Mouse (Mus musculus): Measurements from ENCODE around the gene Tesc.

Gene Tesc

DNA sequence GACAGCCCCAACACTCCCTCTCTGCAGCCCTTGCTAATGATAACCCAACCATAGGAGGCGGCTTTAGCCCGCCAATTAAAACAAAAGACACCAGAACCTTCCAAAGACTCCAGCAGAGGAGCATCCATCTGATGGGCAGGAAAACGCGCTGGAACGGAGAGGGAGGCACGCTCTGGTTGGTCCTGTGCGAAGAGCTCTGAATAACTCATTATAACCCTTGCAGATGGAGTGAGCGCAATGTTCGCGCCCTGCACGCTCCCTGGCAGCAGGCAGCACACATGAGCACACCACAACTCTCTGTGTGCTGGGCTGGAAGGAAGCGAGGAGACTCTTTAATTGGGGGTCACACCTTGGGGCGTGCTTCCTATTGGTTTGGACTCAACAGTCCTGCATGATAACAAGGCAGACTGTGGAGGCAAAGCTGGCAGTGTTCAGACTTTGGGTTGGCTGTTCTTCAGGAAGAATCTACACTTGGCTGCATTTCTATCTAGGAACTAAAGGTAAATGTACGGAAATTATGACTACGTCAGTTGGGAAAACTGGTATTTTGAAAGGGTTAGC is 45.8 kb downstream of the Tesc start:
- DNase-seq (ENCODE audit: low read depth, low spot score), result no peak

DNA sequence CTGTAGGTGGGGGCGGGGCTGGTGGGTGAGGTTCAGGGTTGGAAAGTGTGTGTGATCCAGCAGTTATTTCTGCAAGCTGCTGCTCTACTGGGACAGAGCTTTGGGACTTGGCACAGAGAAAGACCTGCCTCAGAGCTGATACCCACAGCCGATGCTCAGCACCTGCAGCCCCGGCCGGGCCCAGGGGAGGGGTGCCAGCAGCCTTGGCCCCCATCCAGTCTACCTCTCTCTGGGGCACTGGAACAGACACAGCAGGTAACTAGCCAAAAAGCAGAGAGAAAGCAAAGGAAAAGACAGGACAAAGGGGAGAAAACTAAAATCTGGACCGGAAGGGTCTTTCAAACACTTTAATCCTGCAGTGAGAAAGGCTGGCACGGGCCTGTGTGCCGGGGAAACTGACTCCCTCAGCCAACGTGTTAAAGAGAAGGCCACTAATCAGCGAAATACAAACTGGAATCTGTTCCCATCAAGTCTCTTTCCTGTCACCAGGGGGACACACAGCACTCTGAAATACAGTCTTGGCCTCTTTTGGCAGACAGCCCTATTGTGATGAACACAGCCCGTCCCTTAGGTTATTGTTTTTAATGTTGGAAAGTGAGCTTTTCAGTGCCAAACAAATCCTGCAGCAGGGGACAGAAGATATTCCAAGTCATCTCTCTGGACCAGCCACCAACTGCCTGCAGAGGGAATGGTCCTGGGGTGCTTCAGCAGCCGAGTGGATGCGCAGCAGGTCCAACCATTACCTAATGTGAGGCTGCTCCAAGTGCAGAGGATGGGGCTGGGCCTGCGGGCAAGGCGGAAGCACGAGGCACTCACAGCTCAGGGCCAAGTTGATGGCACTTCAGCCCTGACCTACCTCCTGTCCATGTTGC is 49.4 kb downstream of the Tesc start:
- DNase-seq (ENCODE audit: low read depth, low spot score), result no peak

DNA sequence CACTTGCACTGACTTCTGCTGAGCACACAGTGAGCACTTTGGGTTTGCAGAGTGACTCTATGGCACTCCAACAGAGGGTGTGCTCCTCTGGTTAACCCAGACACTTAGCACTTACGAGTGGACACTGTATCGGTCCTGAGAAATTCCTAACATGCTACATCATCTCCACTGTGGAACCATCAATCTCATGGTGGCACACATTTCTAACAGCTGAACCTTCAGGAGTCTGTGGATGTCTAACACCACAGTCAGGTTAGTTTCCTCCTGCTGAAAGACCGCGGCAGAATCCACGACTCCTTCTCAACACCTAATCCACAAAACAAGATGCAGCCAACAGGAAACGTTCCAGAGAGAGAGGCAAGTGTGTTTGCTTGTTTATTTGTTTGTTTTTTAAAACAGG is 51.0 kb downstream of the Tesc start:
- DNase-seq (ENCODE audit: low read depth, low spot score), result no peak

DNA sequence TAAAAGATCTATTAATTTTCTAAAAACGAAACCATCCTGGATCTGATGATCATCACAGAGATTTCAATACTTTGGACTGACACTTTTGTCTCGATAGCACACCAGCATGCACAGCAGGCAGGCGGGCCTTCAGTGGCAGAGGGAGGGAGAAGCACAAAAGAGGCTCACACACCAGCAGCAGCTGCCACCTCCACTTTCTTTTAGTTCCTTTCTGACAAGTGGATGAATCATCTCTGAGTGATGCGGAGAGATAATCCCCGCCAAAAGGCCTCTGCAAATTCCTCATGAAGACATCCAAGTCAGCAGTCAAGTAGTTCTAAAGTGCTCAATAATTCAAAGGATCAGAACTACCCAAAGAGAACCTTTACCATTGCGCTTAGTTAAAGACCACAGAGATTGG is 51.8 kb downstream of the Tesc start:
- DNase-seq (ENCODE audit: low read depth, low spot score), result no peak

DNA sequence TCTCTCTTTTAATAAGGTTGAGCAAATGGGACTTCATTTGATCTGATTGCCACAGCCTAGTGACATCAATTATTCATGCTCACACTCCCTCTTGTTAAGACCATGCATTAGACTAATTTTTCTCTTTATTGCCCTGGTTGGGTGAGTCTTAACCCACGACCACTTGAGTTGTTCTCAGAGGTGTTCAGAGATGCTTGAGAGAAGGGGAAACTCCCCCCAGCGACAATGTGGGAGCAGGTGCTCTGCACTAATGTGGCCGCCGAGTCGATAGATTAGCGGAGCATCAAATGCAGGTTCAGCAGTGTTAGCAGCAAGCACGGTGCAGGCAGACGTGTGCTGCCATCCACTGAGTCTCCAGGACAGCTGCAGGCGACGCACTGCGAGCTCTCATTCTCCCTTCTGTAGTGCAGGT is 52.3 kb downstream of the Tesc start:
- no peak for DNase-seq (ENCODE audit: low read depth, low spot score)

DNA sequence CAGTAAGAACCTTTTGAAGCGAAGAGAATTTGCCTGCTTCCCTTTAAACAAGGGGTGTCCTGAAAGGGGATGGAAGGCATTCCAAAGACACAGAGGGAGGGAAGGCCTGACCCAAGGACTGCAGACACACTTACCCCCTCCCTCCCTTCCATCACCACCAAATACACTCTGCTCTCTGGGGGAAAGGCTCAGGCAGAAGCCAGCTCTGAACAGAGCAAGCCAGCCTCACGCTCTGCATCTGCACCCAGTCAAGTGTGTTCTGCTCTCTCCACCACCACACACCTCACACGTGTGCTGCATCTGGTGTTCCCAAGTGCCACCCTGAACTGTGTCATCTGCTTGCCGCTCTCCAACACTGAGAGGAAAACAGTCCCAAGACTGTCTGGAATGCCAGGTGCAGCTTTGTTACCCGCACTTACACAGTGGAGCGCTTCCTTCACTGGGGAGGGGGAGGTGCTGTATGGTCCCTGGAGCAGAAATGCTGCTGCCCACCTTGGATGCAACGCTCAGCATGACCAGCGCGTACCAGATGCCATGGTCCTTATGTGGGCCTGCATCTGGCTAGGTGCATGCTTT is 53.9 kb downstream of the Tesc start:
- no peak for DNase-seq (ENCODE audit: low read depth, low spot score)

DNA sequence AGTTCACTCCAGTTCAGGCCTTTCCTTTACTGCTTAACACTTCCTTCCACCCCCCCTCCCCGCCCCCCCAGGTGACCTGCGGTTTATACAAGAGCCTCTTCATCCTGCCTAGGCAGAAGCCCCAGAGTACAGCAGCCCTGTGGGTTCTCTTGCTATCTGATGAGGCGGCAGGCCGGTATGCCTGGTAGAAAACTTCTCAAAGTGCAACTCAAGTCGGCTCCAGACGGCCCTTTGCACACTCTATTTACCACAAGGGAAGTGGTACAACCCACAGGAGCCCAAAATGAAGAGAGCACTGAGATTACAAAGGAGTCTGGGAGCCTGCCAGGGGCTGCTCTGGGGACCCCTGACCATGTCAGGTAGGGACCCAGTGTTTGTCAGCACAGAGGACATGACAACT is 54.5 kb downstream of the Tesc start:
- no peak for DNase-seq (ENCODE audit: low read depth, low spot score)

DNA sequence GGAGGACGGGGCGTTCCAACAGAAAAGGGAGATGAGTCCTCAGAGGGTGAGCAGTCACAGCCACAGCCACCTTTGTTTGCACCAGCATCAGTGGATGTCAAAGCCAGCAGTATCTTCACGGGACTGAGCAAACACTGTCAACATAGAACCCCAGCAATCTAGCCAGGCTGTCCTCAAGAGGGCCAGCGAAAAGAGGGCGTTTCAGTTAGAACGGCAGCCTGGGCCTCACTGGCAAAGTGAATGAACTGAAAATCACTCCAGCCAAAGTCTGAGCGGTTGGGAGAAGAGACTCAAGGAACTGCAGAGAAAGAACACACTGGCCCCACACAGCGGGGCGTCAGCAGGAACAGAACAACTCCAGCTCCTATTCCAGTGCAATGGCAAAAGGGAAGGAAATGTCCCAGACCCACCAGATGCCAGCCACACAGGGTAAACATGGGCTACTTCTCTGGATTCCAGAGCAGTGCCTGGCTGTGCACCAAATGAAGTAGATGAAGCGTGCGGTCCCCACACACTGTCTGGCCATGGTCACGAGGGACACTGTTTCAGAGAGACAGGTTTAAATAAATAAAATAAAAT is 55.6 kb downstream of the Tesc start:
- no peak for DNase-seq (ENCODE audit: low read depth, low spot score)

DNA sequence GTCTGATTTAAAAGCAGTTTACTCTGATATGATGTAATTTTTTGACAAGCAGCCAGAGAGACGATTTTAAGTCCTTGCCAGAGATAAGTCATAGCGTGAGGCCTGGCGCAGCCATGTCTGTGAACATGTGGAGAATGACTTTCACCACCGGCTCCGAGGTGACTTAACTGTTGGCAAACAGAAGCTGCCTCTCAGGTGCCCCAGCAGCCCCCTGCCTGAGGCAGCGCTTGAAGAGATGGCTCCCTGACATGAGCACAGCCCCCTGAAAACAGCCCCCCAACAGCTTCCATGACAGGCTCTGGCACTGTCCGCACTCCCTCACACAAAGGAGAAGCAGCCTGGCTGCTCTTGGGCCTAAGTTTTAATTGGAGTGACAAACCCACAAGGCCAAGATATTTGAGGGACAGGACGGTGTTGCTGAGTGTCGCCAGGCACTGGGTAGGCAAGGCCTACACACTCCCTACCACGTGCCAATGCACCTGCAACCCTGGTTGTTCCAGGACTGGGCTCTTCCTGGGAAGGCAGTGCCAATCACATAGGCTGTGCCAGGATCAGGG is 56.7 kb downstream of the Tesc start:
- DNase-seq (ENCODE audit: low read depth, low spot score), result no peak

DNA sequence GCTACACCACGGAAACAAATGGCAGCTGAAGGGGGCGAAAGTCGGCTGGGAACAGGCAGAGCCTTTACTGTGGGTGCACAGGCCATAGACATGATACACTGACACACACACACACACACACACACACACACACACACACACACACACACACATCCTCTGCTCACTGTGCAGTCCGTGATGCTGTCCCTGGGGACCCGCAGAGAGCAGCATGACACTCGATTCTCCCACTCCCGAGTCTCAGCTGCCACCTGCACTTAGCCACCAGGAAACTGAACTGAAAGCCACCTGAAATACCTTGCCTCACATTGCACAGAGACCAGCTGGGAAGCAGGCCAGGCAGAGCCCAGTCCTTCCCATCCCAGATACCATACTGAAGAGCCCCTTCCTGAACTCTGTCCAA is 57.8 kb downstream of the Tesc start:
- no peak for DNase-seq (ENCODE audit: low read depth, low spot score)

DNA sequence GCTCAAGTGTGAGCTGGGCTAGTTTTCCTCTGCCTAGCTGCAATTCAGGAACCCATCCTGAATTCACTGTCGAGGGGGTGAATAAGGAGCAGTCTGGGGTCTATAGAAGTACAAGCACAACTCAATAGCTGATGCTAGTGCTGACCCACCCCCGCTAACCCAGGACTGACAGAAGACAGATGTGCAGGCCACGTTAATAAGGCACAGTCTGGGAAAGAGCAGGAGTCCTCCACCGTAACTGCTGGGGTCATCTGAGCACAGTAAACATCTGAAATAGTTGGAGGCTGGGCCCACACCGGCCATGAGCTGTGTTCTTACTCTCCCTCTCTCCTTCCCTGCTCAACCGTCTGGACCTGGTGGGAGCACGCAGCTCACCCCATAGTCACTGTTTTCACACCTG is 59.4 kb downstream of the Tesc start:
- DNase-seq (ENCODE audit: low read depth, low spot score), result no peak

DNA sequence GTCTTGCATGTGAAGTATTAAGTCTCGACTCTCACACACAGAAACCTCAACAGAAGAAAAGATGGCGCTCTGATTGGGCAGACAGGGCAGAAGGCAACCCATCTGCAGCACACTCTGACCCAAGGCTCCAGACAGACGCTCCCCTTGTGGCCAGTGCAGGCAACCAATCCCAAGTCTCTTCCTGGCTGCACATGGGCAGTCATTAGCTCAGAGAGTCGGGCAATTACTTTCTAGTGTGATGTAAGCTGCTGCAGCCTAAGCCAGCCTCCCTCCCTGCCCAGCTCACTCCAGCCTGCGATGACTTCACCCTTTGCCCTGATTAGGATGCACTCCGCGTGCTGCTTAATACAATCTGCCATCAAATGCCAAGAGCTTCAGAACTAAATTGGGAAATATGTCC is 61.6 kb downstream of the Tesc start:
- DNase-seq (ENCODE audit: low read depth, low spot score), result no peak

DNA sequence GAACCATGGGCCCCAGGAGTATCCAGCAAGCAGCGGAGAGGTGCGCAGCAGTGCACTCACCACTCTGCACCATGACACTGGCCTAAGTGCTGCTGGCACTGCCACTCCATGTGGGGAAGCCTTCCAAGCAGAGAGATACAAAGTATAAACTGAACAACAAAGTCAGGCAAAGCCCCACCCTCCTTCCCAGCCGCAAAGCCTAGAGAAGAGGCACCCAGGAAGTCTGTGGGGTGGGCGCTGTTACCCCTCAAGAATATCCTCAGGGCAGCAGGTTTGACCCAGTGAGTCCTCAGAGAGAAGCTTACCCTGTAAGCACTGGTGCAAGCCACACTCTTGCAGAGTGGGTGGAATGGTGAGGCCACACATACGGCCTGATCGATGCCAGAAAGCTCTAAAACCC is 62.6 kb downstream of the Tesc start:
- DNase-seq (ENCODE audit: low read depth, low spot score), result no peak

DNA sequence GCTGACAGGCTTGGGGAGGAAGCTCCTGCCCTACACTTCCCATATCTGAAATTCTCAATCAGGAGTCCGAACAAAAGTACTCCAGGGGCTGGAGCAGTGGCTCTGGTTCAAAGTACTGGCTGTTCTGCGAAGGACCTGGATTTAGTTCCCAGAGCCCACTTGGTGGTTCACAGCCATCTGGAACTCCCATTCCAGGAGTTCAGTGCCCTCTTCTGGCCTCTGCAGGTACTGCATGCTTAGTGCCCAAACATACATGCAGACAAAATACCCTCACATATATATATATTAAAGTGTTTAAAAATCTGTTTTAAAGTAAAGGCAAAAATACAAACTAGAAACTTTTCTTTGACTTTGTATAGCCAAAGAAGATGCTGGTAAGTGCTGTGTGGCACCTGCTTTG is 63.3 kb downstream of the Tesc start:
- DNase-seq (ENCODE audit: low read depth, low spot score), result peak; percentile 43

DNA sequence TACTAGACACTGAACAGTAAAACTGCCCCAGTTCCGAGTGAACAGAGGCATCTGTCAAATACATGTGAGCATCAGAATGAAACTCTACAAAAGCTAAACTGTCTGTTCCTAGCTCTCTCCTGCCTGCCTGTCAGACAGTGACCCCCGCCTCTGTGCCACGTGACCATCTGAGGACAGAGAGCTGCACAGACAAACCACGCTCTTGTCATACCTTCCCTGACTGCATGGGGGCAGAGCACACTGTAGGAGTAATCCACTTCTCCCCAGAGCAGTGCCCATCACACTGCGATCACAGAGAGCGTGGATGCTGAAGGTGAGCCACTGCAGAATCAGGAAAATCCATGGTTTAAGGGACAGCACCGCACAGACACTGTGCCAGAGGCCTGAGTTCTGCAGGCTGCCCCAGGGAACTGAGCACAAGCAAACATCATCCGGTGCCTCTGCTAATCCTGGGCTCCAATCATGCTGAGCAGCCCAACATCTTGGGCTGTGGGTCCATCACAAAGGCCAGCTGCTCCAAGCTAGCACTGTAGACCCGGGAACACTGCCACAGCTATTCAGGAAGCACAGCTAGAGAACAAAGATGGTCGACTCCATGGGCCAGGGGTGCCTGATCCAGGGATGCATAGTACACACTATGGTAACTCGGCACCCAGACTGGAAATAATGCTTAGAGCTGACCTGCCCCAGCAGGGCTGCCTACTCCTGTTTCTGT is 65.9 kb downstream of the Tesc start:
- no peak for DNase-seq (ENCODE audit: low read depth, low spot score)

DNA sequence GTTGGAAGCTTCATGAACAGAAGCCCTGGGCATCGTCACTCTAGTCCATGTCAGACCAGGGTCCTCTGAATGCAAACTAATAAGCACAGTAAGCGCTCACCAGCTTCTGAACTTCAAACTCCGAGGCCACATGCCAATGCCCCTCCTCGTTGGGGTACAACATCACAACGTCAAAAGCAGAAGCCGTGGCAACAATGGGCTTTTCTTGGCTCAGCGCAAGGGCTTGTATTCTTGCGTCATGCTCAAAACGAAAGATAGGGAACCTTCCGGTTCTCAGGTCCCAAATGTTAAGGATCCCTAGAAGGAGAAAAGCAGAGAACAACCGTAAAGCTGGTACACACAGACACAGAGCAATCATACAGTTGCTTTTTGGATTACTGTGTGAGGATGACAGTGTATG is 67.9 kb downstream of the Tesc start:
- no peak for DNase-seq (ENCODE audit: low read depth, low spot score)

DNA sequence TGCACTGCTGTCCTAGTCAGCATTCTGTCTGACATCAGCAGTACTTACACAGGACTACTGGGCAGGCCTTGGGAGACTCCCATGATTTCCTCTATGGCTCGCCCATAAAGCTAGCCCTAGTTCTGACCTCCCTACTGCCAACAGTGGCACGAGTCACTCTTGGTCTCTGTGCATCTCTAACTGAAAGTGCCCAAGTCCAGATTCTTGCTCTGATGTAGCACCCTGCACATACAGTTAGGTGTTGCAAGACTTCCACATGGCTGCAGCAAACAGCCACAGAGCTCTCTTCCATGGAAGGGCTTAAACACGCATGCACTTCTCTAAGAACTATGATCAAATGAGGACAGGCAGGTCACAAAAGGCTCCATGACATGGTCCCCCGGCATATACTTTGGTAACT is 68.3 kb downstream of the Tesc start:
- DNase-seq (ENCODE audit: low read depth, low spot score), result no peak

DNA sequence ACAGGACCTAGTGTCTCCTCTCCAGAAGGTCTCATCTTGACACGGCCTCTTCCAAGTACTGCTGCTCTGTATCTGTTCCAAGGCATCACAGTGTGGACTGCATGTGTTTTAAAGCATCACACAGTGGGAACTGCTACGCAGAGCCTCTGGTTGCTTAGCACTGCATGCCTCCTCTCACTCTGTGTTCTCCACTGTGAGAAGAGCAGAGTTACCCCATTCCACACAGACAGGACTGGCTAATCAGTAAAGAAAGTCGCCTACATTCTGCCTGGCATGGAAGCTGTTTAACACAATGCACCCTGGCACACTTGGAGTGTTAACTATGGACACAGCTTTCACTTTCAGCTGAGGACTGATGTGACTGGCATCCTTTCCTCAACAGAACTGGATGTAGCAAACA is 68.8 kb downstream of the Tesc start:
- DNase-seq (ENCODE audit: low read depth, low spot score), result no peak

DNA sequence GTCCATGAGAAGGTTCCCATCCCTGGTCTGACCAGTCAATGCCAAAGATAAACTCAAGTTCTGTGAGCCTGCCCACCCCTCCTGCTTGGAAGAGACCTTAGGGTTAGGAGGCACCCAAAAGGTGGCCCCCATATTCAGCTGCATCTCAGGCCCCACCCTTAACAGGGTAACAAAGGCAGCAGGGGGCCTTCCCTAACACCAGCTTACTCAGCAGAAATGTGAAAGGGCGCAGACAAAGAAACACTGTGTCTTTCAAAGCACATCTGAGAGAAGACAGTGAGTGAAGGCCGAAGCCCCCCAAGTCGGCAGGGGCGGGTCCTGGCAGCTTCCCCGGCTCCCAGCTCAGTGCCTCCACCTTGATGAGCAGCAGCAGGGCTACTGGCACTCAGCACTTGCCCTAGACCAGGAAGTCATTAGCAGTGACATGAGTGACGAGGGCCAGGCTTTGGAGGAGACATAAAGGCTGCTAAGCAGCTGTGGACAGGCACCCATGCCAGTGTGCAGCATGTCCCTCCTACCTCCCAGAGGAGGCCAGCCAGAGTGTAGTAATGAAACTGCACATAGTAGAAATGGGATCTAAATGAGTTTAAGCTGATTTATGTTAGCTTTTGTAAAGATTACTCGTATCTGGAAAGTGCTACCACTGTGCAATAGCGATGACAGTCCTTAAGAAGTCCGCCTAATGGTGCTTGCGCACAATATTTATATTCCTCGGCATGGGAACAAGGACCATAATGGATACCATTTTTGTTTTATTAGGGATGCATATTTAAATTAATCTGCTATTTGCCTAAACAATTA is 71.7 kb downstream of the Tesc start:
- no peak for DNase-seq (ENCODE audit: low read depth, low spot score)

DNA sequence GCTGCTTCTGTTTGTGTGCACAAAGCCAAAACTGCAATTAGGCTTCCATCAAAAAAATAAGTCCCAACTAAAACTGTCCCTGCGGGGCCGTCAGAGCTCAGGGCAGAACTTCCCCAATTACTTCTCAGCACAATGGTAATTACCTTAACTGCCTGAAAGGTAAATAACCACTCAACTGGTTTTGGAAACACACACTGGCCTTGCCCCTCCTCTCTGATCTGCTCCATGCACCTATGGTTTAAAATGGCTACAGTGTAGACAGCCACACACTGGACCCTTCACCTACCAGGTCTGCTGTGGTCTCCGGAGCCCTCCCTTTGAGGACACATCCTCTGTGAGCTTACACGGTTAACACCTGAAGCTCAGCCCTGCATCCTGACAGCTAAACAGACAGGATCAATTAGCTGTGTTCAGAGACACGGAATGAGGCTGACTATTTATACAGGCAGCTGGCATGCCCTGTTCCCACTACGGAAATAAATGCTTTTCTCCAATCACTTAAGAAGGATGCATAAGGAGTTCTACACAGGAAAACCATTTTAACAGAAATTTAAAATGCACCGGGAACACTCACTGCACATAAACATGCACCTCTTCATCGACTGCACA is 72.4 kb downstream of the Tesc start:
- DNase-seq (ENCODE audit: low read depth, low spot score), result no peak

DNA sequence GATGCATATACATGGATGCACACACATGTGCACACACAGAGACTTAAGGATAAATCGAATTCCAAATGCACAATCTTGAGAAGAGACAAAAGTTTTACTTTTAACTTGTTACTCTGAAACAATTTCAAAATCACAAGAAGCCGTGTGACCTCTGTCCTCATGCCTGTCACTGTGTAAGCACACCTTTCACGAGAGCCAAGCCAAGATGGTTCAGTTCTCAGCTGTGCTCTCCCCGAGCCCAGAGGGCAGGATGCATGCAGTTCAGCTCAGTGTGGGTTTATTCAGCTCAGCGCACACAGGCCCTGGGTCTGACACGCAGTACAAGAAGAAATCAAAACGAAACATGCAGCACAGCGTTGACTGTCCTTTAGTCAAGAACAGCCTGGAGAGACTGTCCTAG is 78.0 kb downstream of the Tesc start:
- DNase-seq (ENCODE audit: low read depth, low spot score), result no peak

All from c-Kit-negative CD71-positive TER-119-positive erythroid progenitor cells, embryonic 14.5 days (primary cell).